In the genomic region with DNA sequence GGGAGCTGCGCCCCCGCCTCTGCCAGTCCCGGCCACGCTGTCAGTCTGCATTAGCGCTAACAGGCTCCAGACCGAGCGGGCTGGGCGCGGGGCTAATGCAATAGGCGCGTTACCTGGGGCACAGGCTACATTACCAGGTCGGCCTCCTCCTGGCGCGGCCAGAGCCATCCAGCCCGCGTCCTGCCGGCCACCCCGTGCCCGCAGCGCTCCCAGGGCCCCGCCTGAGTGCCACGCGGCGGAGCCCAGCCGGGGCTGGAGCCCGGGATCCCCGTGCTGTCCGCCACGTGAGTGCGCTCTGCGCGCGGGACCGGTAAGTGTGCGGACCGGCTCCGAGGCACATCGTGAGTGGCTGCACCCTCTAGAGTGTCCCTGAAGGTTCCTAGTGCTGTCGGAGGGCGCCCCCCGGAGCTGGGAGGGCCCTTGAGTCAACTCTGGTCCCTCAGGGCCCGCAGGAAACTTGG, we compare ENCODE assay signal across 8 mouse cellular contexts. TPM values are rescaled to one million over a fixed set of nuclear protein-coding genes. Genes with fewer than 3 reads are reported as not detected.
DNase-seq lines count a peak whose midpoint lies in the region; ATAC-seq lines count a peak whose summit lies in the region.

No protein-coding gene starts in this region.

- peak overlapping the region; percentile 29; the same call in 1 of the 2 replicates for H3K9ac ChIP-seq in midbrain, embryonic 14.5 days (replicated peaks; ENCODE audit: low read length)

- H3K4me3 ChIP-seq in midbrain, embryonic 14.5 days (replicated peaks; ENCODE audit: low read depth, low read length), result peak overlapping the region; percentile 39

- H3K9me3 ChIP-seq in midbrain, embryonic 14.5 days (ENCODE audit: control insufficient read depth, low read length), result no peaks in the 10 kb centered on the region

- 0 out of 2 replicates have a peak, but pooled peaks cover 10% of the 10 kb centered on the region for H3K4me1 ChIP-seq in midbrain, embryonic 14.5 days (ENCODE audit: control insufficient read depth, insufficient read depth, low read length)

- H3K4me2 ChIP-seq in midbrain, embryonic 14.5 days (ENCODE audit: low read length), result peak overlapping the region; percentile 77

- peak; percentile 24 to 31 for DNase-seq in kidney, postnatal 4 days
- DNase-seq in kidney, postnatal 36 days, result no peak
- peak; percentile 29 for DNase-seq in embryo, embryonic 10 days (ENCODE audit: low spot score)
- peak; percentile 13 to 18 for DNase-seq in heart, postnatal 14 days
- peak; percentile 46 for DNase-seq in midbrain, embryonic 14.5 days
- no peak for DNase-seq in thymus, postnatal 36 days
- DNase-seq in spleen, postnatal 14 days (ENCODE audit: low spot score in 2 of 2), result no peak
- no peak for DNase-seq in right cerebral cortex, adult 18-20 months

- H3K27ac ChIP-seq in midbrain, embryonic 14.5 days (replicated peaks; ENCODE audit: low read depth, low read length), result no peak overlapping the region

- H3K27me3 ChIP-seq in midbrain, embryonic 14.5 days (ENCODE audit: control insufficient read depth, insufficient read depth, low read length), result peaks cover 33% of the 10 kb centered on the region

- H3K36me3 ChIP-seq in midbrain, embryonic 14.5 days (ENCODE audit: control insufficient read depth, insufficient read depth, low read length), result no peaks in the 10 kb centered on the region

- under 1% methylated on average over 42 of the region's 42 CpGs for WGBS in midbrain, embryonic 14.5 days

- ATAC-seq in midbrain, embryonic 14.5 days (ENCODE audit: low FRiP score, low TSS enrichment), result no peak

- intact Hi-C loops in heart, postnatal 14 days (cut with DNase I), result no loop called here

RNA-seq across cellular contexts. Expression of a gene that starts 0.6 kb away (rescaled TPM):
- total RNA-seq in heart, postnatal 14 days (2021), result under 1 TPM; 0.07 to 0.19 TPM
- 2.4 and 3.8 TPM in 2 replicates for polyA plus RNA-seq in midbrain, embryonic 14.5 days (2014; fragmentation: Nextera tagmentation; extraction: Ambion mirVana)

RNA-seq across cellular contexts. Expression of a gene that starts 59.3 kb away (rescaled TPM):
- under 1 TPM; 0.22 to 0.29 TPM for total RNA-seq in heart, postnatal 14 days (2021)
- 0.29 and 0.30 TPM in 2 replicates for polyA plus RNA-seq in midbrain, embryonic 14.5 days (2014; fragmentation: Nextera tagmentation; extraction: Ambion mirVana)

Comparison
In these comparisons a context has a peak if more than half of its experiments do, and no peak if none do; other contexts are left out.
1. DNase-seq: peak in kidney, postnatal 4 days (2 of 2), embryo, embryonic 10 days (single experiment), heart, postnatal 14 days (2 of 2) and midbrain, embryonic 14.5 days (single experiment); none in kidney, postnatal 36 days (0 of 2), thymus, postnatal 36 days (0 of 2), spleen, postnatal 14 days (0 of 2) and right cerebral cortex, adult 18-20 months (single experiment).